Mouse (Mus musculus) liver, adult 2 months (tissue): ENCODE results near the gene Nt5c3b.

ENCODE experiments used
- CTCF ChIP-seq: fragments of 200-500 bp; IDR thresholded peaks from 2 replicates; pipeline ENCODE4 v1.5.1; 2011; ENCODE audit warnings: low read depth, low read length, control low read depth
- POLR2A ChIP-seq: fragments of 200-500 bp; IDR thresholded peaks from 2 replicates; pipeline ENCODE4 v1.6.1; 2011; ENCODE audit warnings: low read length, control low read depth; ENCODE audit not compliant: insufficient read depth; ENCODE audit errors: extremely low read depth

GRCm38 (mm10) chr11:100387111-100387510 lies 54.5 kb downstream of the Nt5c3b start:
- no peak for TF ChIP-seq POLR2A
- no peak for TF ChIP-seq CTCF
